Mouse (Mus musculus) bone marrow macrophage, adult 2 months (primary cell): ENCODE measurements around the gene Gm21987. TPM values are rescaled to one million over a fixed set of nuclear protein-coding genes. Genes with fewer than 3 reads are reported as not detected.

ENCODE experiments used
- H3K27ac ChIP-seq: 2 replicates; pipeline ENCODE4 v1.5.1; 2012; ENCODE audit warnings: low read depth, low read length; ENCODE audit not compliant: insufficient read depth
- H3K4me1 ChIP-seq: 2 replicates; pipeline ENCODE4 v1.6.1; 2012; ENCODE audit warnings: low read length; ENCODE audit not compliant: control insufficient read depth, insufficient read depth
- H3K4me3 ChIP-seq: 2 replicates; pipeline ENCODE4 v1.5.1; 2012; ENCODE audit warnings: mild to moderate bottlenecking, low read length, moderate library complexity; ENCODE audit not compliant: insufficient read depth
- CTCF ChIP-seq: IDR thresholded peaks from 2 replicates; pipeline ENCODE4 v1.5.1; 2012; ENCODE audit warnings: low read depth, mild to moderate bottlenecking, low read length, moderate library complexity
- POLR2A ChIP-seq: IDR thresholded peaks from 2 replicates; pipeline ENCODE4 v1.6.1; 2012; ENCODE audit warnings: mild to moderate bottlenecking, low read depth, low read length, borderline replicate concordance
- polyA plus RNA-seq: library from polyadenylated mRNA; stranded (reverse); fragments of >200 nt; gene quantifications from 2 replicates; pipeline ENCODE4 v1.2.4, GENCODE M21; 2012; ENCODE audit not compliant: missing spikeins, insufficient read depth, insufficient read length

Gene Gm21987
- polyA plus RNA-seq, 1 experiment: not detected

DNA sequence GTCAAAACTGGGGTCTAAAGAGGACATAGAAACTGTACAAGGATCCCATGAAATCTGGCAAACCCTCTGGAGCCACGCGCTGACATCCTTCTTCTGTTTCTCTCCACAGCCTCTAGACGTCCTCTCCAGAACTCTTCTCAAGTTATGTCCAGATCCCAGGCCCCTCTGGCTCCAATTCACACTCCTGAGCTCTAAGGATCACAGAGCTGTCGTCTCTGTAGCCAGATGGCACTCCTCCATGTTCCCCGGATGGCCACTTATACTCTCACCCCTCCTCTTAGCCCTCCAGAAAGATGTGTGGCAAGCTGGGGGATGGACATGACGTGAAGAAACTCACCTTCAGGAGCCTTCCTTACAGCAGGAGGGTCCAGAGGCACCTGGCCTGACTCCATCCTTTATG lies 30.7 kb downstream of the Gm21987 start:
- Histone ChIP-seq H3K27ac (no peak overlapping the region), H3K4me1 (peaks cover 4% of the 10 kb centered on the region; the same call in 1 of the 2 replicates), H3K4me3 (no peak overlapping the region)
- no peak for TF ChIP-seq POLR2A
- TF ChIP-seq CTCF: no peak

DNA sequence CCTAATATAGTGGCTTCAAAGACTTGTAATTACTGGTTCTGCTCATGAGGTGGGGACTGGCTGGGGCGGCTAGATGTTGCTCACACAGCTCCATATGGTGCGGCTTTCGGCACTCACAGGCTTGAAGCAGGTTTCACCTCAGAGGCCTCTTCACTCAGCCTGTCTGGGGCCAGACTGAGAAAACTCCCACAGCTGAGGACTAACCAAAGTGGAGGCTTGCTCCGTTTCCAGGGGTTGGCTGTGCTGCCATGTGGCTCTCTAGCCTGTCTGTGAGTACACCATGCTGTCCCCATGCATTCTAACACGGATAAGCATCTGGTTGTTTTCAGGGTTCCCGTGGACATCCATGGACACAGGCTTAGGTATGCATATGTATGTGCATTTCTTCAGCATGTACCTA lies 31.8 kb downstream of the Gm21987 start:
- Histone ChIP-seq H3K4me1 (peaks cover 4% of the 10 kb centered on the region; the same call in 1 of the 2 replicates), H3K4me3 (no peak overlapping the region), H3K27ac (no peak overlapping the region)
- no peak for TF ChIP-seq POLR2A
- no peak for TF ChIP-seq CTCF

DNA sequence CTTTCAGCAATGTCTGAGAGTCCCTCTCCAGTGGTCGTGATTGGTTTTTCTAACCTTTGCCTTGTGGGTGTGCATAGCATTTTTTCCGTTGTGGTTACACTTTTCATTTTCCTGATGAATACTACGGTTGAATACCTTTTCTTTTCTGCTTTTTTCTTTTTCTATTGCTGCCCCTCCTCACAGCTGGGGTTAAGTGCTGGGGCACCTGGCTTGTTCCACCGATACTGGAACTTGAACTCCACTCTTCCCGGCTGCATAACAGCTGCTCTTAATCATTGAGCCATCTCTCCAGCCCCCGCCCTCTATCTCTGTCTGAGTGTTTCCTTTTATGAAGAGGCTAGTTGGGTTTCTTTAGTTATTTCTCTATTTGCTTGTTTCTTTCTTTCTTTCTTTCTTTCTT lies 32.2 kb downstream of the Gm21987 start:
- Histone ChIP-seq H3K27ac (no peak overlapping the region), H3K4me1 (peaks cover 4% of the 10 kb centered on the region; the same call in 1 of the 2 replicates), H3K4me3 (no peak overlapping the region)
- TF ChIP-seq CTCF (no peak), POLR2A (no peak)

DNA sequence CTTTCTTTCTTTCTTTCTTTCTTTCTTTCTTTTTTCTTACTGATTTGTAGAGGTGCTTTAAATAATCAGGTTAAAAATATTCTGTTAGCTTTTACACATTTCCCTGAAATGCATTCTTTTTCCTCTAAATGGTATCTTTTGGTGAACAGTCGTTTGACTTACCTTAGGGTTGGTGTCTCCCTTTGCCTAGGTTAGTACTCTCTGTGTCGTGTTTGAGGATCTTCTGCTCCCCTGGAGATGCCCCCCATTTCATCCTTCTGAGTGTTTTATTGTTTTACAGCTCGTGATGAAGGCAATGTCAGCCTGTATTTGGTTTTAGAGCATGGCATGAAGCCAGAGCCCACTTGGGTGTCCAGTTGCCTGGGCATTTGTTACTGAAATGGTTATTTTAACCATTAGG lies 32.7 kb downstream of the Gm21987 start:
- Histone ChIP-seq H3K4me3 (no peak overlapping the region), H3K27ac (no peak overlapping the region)
- TF ChIP-seq POLR2A: no peak
- no peak for TF ChIP-seq CTCF

DNA sequence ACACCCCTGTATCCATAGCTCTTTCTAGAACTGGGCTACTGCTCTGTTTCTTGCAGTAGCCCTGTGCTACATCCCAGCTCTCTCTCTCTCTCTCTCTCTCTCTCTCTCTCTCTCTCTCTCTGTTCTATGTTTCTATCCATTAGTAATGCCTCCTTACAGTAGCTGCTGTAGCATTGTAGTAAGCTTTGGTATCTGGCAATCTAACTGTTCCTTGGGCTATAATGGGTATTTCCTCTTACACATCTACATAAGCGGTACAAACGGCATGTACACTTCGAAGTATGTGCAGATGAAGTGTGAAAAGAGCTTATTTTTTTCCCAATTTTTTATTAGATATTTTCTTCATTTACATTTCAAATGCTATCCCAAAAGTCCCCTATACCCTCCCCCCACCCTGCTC lies 33.1 kb downstream of the Gm21987 start:
- Histone ChIP-seq H3K4me3 (no peak overlapping the region), H3K27ac (no peak overlapping the region), H3K4me1 (peaks cover 4% of the 10 kb centered on the region; the same call in 1 of the 2 replicates)
- TF ChIP-seq CTCF (no peak), POLR2A (no peak)

More for the DNA sequence above, 32.7 kb downstream of the Gm21987 start:
- H3K4me1 ChIP-seq: peaks cover 4% of the 10 kb centered on the region; the same call in 1 of the 2 replicates

DNA sequence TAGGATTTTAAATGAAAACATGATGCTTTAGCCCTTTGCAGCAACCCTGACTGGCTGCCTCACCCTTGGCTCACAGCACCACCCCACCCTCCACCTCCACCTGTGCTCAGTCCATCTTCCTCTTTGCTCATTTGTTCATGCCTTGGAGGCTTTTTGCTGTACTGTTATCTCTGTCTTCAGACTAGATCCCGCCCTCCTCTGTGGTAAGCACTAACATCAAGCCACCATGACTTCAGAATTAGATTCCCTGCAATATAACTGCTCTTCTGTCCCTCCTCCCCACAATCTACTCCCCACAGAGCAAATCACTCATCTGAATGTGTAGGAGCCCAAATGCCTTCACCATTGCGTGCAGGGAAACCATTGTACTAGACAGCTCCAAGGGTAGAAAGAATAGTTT lies 36.8 kb downstream of the Gm21987 start:
- H3K4me1 ChIP-seq: peaks cover 11% of the 10 kb centered on the region

DNA sequence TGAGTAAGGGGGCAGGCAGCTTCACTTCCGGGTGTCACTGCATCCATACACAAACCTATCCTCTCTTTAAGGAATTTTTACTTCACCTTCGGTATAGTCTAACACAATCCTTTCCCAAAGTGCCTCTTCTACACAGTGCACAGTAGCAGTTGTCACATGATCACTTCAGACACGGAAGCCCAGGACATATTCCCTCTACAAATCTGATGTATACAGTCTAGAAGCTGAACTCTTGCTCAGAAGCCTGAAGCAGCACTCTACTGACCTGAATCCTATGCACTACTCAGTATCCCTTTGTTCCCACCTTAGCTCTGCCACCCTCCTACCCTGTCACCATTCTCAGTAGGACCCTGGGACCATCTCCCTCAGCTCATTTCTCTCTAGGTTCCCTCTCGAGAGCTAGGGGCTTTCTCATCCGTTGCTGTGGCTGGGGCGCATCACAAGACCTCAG lies 38.4 kb downstream of the Gm21987 start:
- Histone ChIP-seq H3K27ac (no peak overlapping the region), H3K4me3 (no peak overlapping the region), H3K4me1 (peaks cover 13% of the 10 kb centered on the region)
- TF ChIP-seq CTCF: no peak
- no peak for TF ChIP-seq POLR2A

More for the DNA sequence above, 36.8 kb downstream of the Gm21987 start:
- Histone ChIP-seq H3K4me3 (no peak overlapping the region), H3K27ac (no peak overlapping the region)
- TF ChIP-seq CTCF: no peak
- no peak for TF ChIP-seq POLR2A

DNA sequence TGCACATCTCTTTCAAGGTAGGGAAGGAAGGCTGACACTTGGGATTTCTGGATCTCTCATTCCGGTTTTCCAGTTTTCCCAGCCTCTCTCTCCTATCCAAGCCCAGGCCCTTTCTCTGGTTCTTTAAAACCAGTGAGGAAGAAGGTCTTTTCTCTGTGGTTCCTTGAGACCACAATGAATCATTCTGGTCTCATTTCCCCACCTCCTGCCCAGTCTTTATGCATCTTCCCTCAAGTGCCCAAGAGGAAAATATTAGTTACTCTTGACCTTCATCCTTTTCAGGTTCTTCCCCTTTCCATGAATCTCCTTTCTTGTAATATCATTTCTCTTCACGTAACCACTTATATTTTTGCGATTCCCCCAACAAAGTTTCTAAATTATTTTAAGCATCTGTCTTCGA lies 38.9 kb downstream of the Gm21987 start:
- Histone ChIP-seq H3K4me3 (no peak overlapping the region), H3K27ac (no peak overlapping the region), H3K4me1 (peaks cover 15% of the 10 kb centered on the region)
- no peak for TF ChIP-seq CTCF
- TF ChIP-seq POLR2A: no peak

DNA sequence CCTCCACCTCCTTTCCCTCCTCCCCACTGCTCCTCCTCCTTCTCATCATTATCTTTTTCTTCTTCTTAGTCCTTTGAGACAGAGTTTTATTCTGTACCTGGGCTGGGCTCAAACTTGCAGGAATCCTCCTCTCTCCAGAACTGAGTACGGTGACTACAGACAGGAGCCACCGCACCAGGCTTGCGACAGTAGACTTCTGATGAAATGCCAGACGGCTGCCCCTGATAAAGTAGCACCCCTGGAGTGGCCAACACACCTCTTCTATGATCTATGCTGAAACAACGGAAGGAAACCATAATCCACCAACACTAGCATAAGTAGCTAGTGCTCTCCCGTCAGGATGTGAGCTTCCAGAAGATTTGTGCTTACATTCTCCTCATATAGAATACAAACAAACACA lies 40.5 kb downstream of the Gm21987 start:
- Histone ChIP-seq H3K4me3 (no peak overlapping the region), H3K27ac (no peak overlapping the region), H3K4me1 (peaks cover 15% of the 10 kb centered on the region)
- TF ChIP-seq CTCF (no peak), POLR2A (no peak)

DNA sequence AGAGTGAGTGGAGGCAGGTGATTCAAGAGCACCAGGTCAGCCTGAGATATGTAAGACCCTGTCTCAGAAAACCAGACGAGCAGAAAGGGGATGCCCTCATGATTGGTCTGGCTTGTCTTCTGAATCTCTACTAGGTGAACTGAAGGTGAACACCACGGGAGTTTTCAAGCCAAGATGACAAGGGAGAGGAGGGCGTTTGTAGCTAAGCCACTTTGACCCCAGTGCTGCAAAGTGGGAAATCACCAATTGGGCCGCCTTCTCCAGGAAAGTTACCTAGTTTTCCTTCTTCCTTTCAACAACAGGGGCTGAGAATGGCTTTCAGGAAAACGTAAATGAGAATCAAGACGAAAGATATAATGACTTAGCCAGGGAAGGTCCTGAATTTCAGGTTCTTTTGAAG lies 41.9 kb downstream of the Gm21987 start:
- TF ChIP-seq CTCF (no peak), POLR2A (no peak)
- Histone ChIP-seq H3K4me1 (peaks cover 18% of the 10 kb centered on the region), H3K27ac (no peak overlapping the region)

More for the DNA sequence above, 41.9 kb downstream of the Gm21987 start:
- H3K4me3 ChIP-seq: no peak overlapping the region
